In genomic region chr5:84320553-84320952, GRCm38 (mm10) we compare ENCODE assay signal across 18 mouse cellular contexts.
"Had no signal": no experiment of that assay in that cellular context is flagged by ENCODE, and none has a peak within 500 bp of the region (broad histone marks: within the 10 kb centered on the region; RNA-seq: fewer than 3 reads in every experiment).

No protein-coding gene starts in this region.

- H3K4me2 ChIP-seq: liver, embryonic 13.5 days; liver, embryonic 15.5 days; lung, embryonic 14.5 days; midbrain, embryonic 13.5 days; neural tube, embryonic 13.5 days; neural tube, embryonic 15.5 days had no signal

- ATAC-seq: midbrain, embryonic 13.5 days; midbrain, embryonic 16.5 days had no signal

- H3K4me3 ChIP-seq: liver, embryonic 13.5 days; liver, embryonic 15.5 days; midbrain, embryonic 13.5 days; myocyte; neural tube, embryonic 13.5 days; neural tube, embryonic 15.5 days had no signal

- H3K27ac ChIP-seq: liver, embryonic 13.5 days; liver, embryonic 15.5 days; midbrain, embryonic 13.5 days; neural tube, embryonic 13.5 days; neural tube, embryonic 15.5 days had no signal

- H3K9ac ChIP-seq: liver, embryonic 13.5 days; liver, embryonic 15.5 days; lung, embryonic 14.5 days; midbrain, embryonic 13.5 days; neural tube, embryonic 13.5 days; neural tube, embryonic 15.5 days had no signal

- H3K4me1 ChIP-seq: liver, embryonic 13.5 days; liver, embryonic 15.5 days; neural tube, embryonic 13.5 days; neural tube, embryonic 15.5 days had no signal

- H3K27me3 ChIP-seq: liver, embryonic 13.5 days; liver, embryonic 15.5 days; neural tube, embryonic 13.5 days; neural tube, embryonic 15.5 days had no signal

- DNase-seq: liver, embryonic 13.5 days; lung, adult 18-20 months; lung, postnatal 10 days; lung, postnatal 4 days; right cerebral cortex, adult 18-20 months; right cerebral cortex, postnatal 25 days; right cerebral cortex, postnatal 4 days; spleen, adult 18-20 months; thymus, adult 18-20 months; thymus, postnatal 14 days; thymus, postnatal 36 days had no signal

- H3K36me3 ChIP-seq: liver, embryonic 13.5 days; liver, embryonic 15.5 days; midbrain, embryonic 13.5 days; neural tube, embryonic 13.5 days; neural tube, embryonic 15.5 days had no signal

- H3K9me3 ChIP-seq: liver, embryonic 13.5 days; liver, embryonic 15.5 days; midbrain, embryonic 13.5 days; neural tube, embryonic 13.5 days; neural tube, embryonic 15.5 days had no signal
